Mouse (Mus musculus) lung, adult 2 months (tissue): Measurements from ENCODE around the gene Atf7.

Source experiments
- CTCF ChIP-seq: fragments of 200-500 bp; IDR thresholded peaks from 2 replicates; pipeline ENCODE4 v1.5.1; 2011; ENCODE audit warnings: mild to moderate bottlenecking, low read length, control low read depth; ENCODE audit not compliant: insufficient read depth
- POLR2A ChIP-seq: fragments of 200-500 bp; IDR thresholded peaks from 2 replicates; pipeline ENCODE4 v1.6.1; 2011; ENCODE audit warnings: low read depth, mild to moderate bottlenecking, control low read depth, low read length, borderline replicate concordance; ENCODE audit errors: extremely low read depth

DNA sequence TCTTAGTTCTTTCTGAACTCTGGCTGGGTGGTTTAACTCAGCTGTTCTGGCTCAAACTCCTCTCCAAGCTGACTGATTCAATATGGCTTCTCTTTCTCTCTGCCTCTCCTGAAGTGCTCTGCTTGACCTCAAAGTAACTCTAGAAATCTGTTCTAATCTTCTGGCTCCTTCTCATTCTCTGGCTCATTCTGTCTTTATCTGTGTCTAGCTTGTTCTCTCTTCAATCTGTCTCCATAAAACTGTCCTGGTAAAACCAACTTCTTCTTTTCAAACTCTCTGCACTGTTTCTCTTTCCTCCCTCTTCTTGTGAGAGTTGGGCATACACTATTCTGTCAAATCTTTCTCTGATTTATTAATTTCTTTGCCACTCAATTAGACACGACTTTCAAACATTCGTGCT lies 57.4 kb downstream of the Atf7 start:
- no peak for TF ChIP-seq CTCF
- TF ChIP-seq POLR2A: no peak
